Mouse (Mus musculus): ENCODE data around the gene Rab3gap1.

- TF ChIP-seq POLR2A (IDR thresholded peaks at IDR 0.05; ENCODE audit: borderline replicate concordance, low read depth, low read length) (no peak), CTCF (IDR thresholded peaks at IDR 0.05; ENCODE audit: low read depth, low read length) (no peak)
Observed at GRCm38 (mm10) chr1:127970870-127971269, 102.3 kb downstream of the Rab3gap1 start.

All from bone marrow macrophage, adult 2 months (primary cell).